Mouse (Mus musculus) lung, embryonic 14.5 days (tissue): ENCODE data around the gene Rnf151. TPM values are rescaled to one million over a fixed set of nuclear protein-coding genes. Genes with fewer than 3 reads are reported as not detected.

Source experiments
- ATAC-seq: fragments of 200-750 bp; cut with Nextera tagmentation; 2 replicates; pipeline ENCODE4 v1.8.0; 2017; ENCODE audit warnings: mild to moderate bottlenecking, moderate TSS enrichment, moderate library complexity; ENCODE audit not compliant: insufficient read depth
- DNase-seq: peaks from one replicate; pipeline ENCODE4 v3.0.0-alpha.2; 2015
- H3K27ac ChIP-seq: fragments of 300-500 bp; sonication (generic); 2 replicates; pipeline ENCODE4 v1.5.1; 2014; ENCODE audit warnings: low read depth, mild to moderate bottlenecking, moderate library complexity
- H3K27me3 ChIP-seq: fragments of 300-500 bp; sonication (generic); 2 replicates; pipeline ENCODE4 v1.6.1; 2014; ENCODE audit warnings: low read length, control low read depth; ENCODE audit not compliant: insufficient read depth
- H3K36me3 ChIP-seq: fragments of 300-500 bp; sonication (generic); 2 replicates; pipeline ENCODE4 v1.6.1; 2014; ENCODE audit warnings: control low read depth; ENCODE audit not compliant: insufficient read depth
- H3K4me1 ChIP-seq: fragments of 300-500 bp; sonication (generic); 2 replicates; pipeline ENCODE4 v1.6.1; 2014; ENCODE audit warnings: antibody characterized with exemption, control low read depth; ENCODE audit not compliant: insufficient read depth
- H3K4me2 ChIP-seq: fragments of 300-500 bp; sonication (generic); 2 replicates; pipeline ENCODE4 v1.6.1; 2014; ENCODE audit warnings: mild to moderate bottlenecking
- H3K4me3 ChIP-seq: fragments of 300-500 bp; sonication (generic); 2 replicates; pipeline ENCODE4 v1.5.1; 2014; ENCODE audit warnings: low read depth, low read length
- H3K9ac ChIP-seq: fragments of 300-500 bp; sonication (generic); 2 replicates; pipeline ENCODE4 v1.6.1; 2014
- H3K9me3 ChIP-seq: fragments of 300-500 bp; sonication (generic); 2 replicates; pipeline ENCODE4 v1.6.1; 2016; ENCODE audit warnings: low read depth, low read length, control low read depth
- CTCF ChIP-seq: IDR thresholded peaks from 2 replicates; pipeline ENCODE4 v1.5.1; 2016; ENCODE audit warnings: antibody characterized with exemption, low read depth
- WGBS: fragments of 180-500 bp; shearing (Covaris S2); extraction: QIAGEN DNeasy Blood & Tissue Kit; methylation state at CpG from one replicate; pipeline ENCODE4 v1.1.7; 2014; 5-methylcytosine and 5-hydroxymethylcytosine counted together
- polyA plus RNA-seq: library from polyadenylated mRNA; unstranded; fragments of >200 nt; fragmentation: Nextera tagmentation; extraction: Ambion mirVana; gene quantifications from 2 replicates; pipeline ENCODE4 v1.2.1, GENCODE M21; 2014

Gene Rnf151
- polyA plus RNA-seq, 1 experiment from 2014 or later, result 0.71 TPM

GRCm38 (mm10) chr17:24751528-24751927, 33.7 kb upstream of the Rnf151 start:
- Histone ChIP-seq H3K9ac (no peak overlapping the region), H3K4me2 (no peak overlapping the region), H3K4me3 (no peak overlapping the region), H3K27me3 (peaks cover 56% of the 10 kb centered on the region), H3K4me1 (0 out of 2 replicates have a peak, but pooled peaks cover 3% of the 10 kb centered on the region), H3K9me3 (no peaks in the 10 kb centered on the region), H3K27ac (no peak overlapping the region), H3K36me3 (no peaks in the 10 kb centered on the region)
- WGBS, result 14% methylated on average over 4 of the region's 4 CpGs
- no peak for ATAC-seq
- no peak for TF ChIP-seq CTCF
- DNase-seq, result no peak

DNA sequence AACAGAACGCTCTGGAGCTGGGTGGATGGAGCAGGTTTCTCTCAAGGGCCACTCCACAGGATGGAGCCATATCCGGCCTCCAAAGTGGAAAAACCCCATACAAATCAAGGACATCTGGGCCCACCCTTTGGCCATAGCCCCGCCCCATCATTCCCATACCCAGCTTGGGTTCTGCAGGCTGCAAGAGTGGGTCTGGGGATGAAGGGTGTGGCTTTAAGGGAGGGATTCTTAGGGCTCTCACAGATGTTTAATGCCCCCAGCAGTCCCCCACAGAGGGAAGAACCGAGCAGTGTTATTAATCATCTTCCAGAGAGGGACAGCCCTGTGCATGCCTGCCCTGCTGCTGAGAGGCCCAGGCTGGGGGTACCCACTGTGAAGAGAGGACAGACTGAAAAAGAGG, 29.1 kb upstream of the Rnf151 start:
- H3K4me3 ChIP-seq, result no peak overlapping the region
- no peaks in the 10 kb centered on the region for H3K4me1 ChIP-seq
- H3K4me2 ChIP-seq, result no peak overlapping the region
- H3K36me3 ChIP-seq, result peaks cover 8% of the 10 kb centered on the region; the same call in 1 of the 2 replicates
- no peak overlapping the region for H3K27ac ChIP-seq
- TF ChIP-seq CTCF, result no peak
- H3K27me3 ChIP-seq, result peaks cover 20% of the 10 kb centered on the region
- WGBS, result 43% methylated on average over 4 of the region's 4 CpGs
- no peaks in the 10 kb centered on the region for H3K9me3 ChIP-seq
- DNase-seq, result no peak
- no peak for ATAC-seq
- no peak overlapping the region; the same call in 1 of the 2 replicates for H3K9ac ChIP-seq

DNA sequence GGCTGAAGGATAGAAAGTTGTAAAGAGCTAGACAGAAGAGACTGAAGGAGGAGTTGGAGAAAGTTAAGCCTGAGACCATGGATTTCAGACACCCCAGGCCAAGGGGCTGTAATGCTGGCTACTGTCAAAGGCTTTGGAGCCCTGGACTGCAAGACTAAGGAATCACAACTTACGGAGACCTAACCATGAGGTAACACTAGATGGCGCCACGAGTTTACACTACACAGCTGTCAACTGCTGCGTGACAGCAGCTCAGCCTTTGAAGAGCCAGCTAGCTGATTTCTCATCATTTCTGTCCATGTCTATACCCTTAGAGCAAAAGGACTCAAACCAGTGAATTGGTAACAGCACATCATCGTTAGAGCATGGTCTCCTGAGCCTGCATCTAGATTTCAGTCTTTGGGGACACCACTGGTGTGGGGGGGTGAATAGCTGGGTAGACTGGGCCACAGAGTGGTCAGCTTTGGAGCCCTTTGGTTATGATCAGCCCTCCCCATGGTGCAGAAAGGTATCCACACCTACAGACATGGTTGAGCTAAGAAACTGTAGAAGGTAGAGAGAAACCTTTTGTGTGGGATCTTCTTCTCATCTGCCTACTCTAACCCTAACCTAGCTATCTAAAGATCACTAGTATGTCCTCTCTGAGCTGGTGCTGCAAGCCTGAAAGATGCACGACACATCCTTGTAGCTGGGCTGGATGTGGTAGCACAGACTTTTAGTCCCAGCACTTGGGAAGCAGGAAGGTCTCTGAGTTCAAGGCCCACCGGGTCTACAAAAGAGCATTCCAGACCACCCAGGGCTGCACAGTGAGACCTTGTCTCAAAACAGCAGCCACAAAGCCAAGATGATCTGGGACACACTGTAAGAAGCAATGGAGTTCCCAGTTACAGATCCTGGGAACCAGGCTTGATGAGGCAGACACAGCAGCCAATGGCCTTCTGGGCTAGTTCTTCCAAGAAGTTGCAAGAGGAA, 27.9 kb upstream of the Rnf151 start:
- Histone ChIP-seq H3K36me3 (peaks cover 12% of the 10 kb centered on the region; the same call in 1 of the 2 replicates), H3K9me3 (no peaks in the 10 kb centered on the region), H3K4me3 (no peak overlapping the region), H3K27me3 (peaks cover 9% of the 10 kb centered on the region), H3K9ac (no peak overlapping the region), H3K27ac (no peak overlapping the region), H3K4me1 (no peaks in the 10 kb centered on the region), H3K4me2 (no peak overlapping the region)
- peak; percentile 79 for ATAC-seq
- WGBS, result 18% methylated on average over 7 of the region's 7 CpGs
- DNase-seq, result peak; percentile 98
- peak; percentile 93 for TF ChIP-seq CTCF

GRCm38 (mm10) chr17:24744381-24744780, 26.5 kb upstream of the Rnf151 start:
- no peak overlapping the region for H3K27ac ChIP-seq
- H3K4me3 ChIP-seq, result no peak overlapping the region
- H3K9ac ChIP-seq, result no peak overlapping the region
- H3K27me3 ChIP-seq, result no peaks in the 10 kb centered on the region
- no peak for TF ChIP-seq CTCF
- 78% methylated on average over 3 of the region's 3 CpGs for WGBS
- peaks cover 12% of the 10 kb centered on the region; the same call in 1 of the 2 replicates for H3K36me3 ChIP-seq
- no peak for ATAC-seq
- H3K4me1 ChIP-seq, result no peaks in the 10 kb centered on the region
- H3K4me2 ChIP-seq, result no peak overlapping the region
- no peak for DNase-seq
- no peaks in the 10 kb centered on the region for H3K9me3 ChIP-seq

GRCm38 (mm10) chr17:24743896-24744295, 26.0 kb upstream of the Rnf151 start:
- Histone ChIP-seq H3K4me1 (no peaks in the 10 kb centered on the region), H3K36me3 (peaks cover 12% of the 10 kb centered on the region; the same call in 1 of the 2 replicates), H3K9ac (no peak overlapping the region), H3K9me3 (no peaks in the 10 kb centered on the region), H3K27ac (no peak overlapping the region), H3K27me3 (no peaks in the 10 kb centered on the region), H3K4me2 (no peak overlapping the region), H3K4me3 (no peak overlapping the region)
- 72% methylated on average over 5 of the region's 5 CpGs for WGBS
- no peak for DNase-seq
- TF ChIP-seq CTCF, result no peak
- no peak for ATAC-seq

DNA sequence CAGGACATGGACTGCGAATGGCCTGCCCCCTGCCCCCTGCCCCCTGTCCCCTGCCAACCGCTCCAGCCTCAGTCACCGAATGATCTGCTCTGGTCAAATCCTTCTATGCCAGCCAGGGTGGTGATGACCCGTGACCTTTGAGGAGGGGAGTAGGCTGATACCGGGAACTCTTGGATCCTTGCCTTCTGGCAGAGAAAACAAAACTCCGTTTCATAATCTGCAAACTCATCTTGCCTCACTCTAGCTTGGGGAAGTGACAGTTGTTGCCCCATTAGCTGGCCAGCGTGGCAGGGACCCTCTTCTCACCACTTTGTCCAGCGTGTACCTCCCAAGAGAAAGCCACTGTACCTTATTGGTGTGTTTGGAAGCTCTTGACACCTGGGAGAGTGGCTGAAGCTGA, 24.4 kb upstream of the Rnf151 start:
- peaks cover 12% of the 10 kb centered on the region; the same call in 1 of the 2 replicates for H3K36me3 ChIP-seq
- no peak overlapping the region; the same call in 1 of the 2 replicates for H3K9ac ChIP-seq
- H3K27ac ChIP-seq, result no peak overlapping the region
- no peaks in the 10 kb centered on the region for H3K9me3 ChIP-seq
- TF ChIP-seq CTCF, result no peak
- 76% methylated on average over 8 of the region's 8 CpGs for WGBS
- no peak for ATAC-seq
- no peak overlapping the region for H3K4me3 ChIP-seq
- H3K4me1 ChIP-seq, result peaks cover 2% of the 10 kb centered on the region; the same call in 1 of the 2 replicates
- no peak for DNase-seq
- no peak overlapping the region for H3K4me2 ChIP-seq
- H3K27me3 ChIP-seq, result no peaks in the 10 kb centered on the region

- Histone ChIP-seq H3K4me2 (no peak overlapping the region), H3K27me3 (no peaks in the 10 kb centered on the region), H3K9me3 (no peaks in the 10 kb centered on the region), H3K4me1 (peaks cover 11% of the 10 kb centered on the region), H3K9ac (no peak overlapping the region), H3K4me3 (no peak overlapping the region), H3K36me3 (peaks cover 12% of the 10 kb centered on the region; the same call in 1 of the 2 replicates), H3K27ac (no peak overlapping the region)
- ATAC-seq (no peak), DNase-seq (no peak)
- 68% methylated on average over 8 of the region's 8 CpGs for WGBS
- TF ChIP-seq CTCF, result no peak
Measured at GRCm38 (mm10) chr17:24739926-24740325, 22.1 kb upstream of the Rnf151 start.
